In genomic region chr11:116142211-116142991, GRCm38 (mm10) we compare ENCODE assay signal across 12 mouse cellular contexts. TPM values are rescaled to one million over a fixed set of nuclear protein-coding genes. Genes with fewer than 3 reads are reported as not detected.
DNase-seq lines count a peak whose midpoint lies in the region; ATAC-seq lines count a peak whose summit lies in the region.
"Had no signal": no experiment of that assay in that cellular context is flagged by ENCODE, and none has a peak within 500 bp of the region (broad histone marks: within the 10 kb centered on the region; RNA-seq: fewer than 3 reads in every experiment).

No protein-coding gene starts in this region.

- peaks cover 59% of the 10 kb centered on the region for H3K36me3 ChIP-seq in heart, embryonic 12.5 days
- H3K36me3 ChIP-seq in forebrain, embryonic 16.5 days (ENCODE audit: control insufficient read depth, insufficient read depth) = peaks cover 22% of the 10 kb centered on the region

- no peaks in the 10 kb centered on the region for H3K9me3 ChIP-seq in heart, embryonic 12.5 days (replicated peaks)
- no peaks in the 10 kb centered on the region for H3K9me3 ChIP-seq in forebrain, embryonic 16.5 days (ENCODE audit: control insufficient read depth, low read length)
- H3K9me3 ChIP-seq: kidney, embryonic 15.5 days had no signal

- DNase-seq in heart, adult 18-20 months = no peak
- DNase-seq in ES-CJ7 (ENCODE audit: low read depth, low spot score) = peak; percentile 77
- DNase-seq in c-Kit-positive CD71-positive TER-119-positive erythroid progenitor cells, embryonic 14.5 days (ENCODE audit: low spot score) = peak; percentile 75
- no peak for DNase-seq in left cerebral cortex, adult 11 months (ENCODE audit: low spot score)
- DNase-seq in embryo, embryonic 10 days (ENCODE audit: low spot score) = no peak
- DNase-seq: cerebellum, postnatal 10 days; heart, postnatal 36 days; left cerebral cortex, postnatal 4 days had no signal

- H3K4me3 ChIP-seq in heart, embryonic 12.5 days = no peak overlapping the region
- no peak overlapping the region for H3K4me3 ChIP-seq in forebrain, embryonic 16.5 days (replicated peaks; ENCODE audit: low read length)
- H3K4me3 ChIP-seq: kidney, embryonic 15.5 days had no signal

- no peak overlapping the region for H3K9ac ChIP-seq in heart, embryonic 12.5 days
- no peak overlapping the region for H3K9ac ChIP-seq in forebrain, embryonic 16.5 days (replicated peaks; ENCODE audit: low read depth, low read length)
- H3K9ac ChIP-seq: kidney, embryonic 15.5 days had no signal

- H3K4me1 ChIP-seq in heart, embryonic 12.5 days (replicated peaks) = peaks cover 10% of the 10 kb centered on the region; the same call in 1 of the 2 replicates
- H3K4me1 ChIP-seq in forebrain, embryonic 16.5 days (replicated peaks; ENCODE audit: control insufficient read depth, insufficient read depth, low read length) = peaks cover 7% of the 10 kb centered on the region; the same call in 1 of the 2 replicates

- H3K27me3 ChIP-seq in heart, embryonic 12.5 days (replicated peaks) = no peaks in the 10 kb centered on the region
- no peaks in the 10 kb centered on the region for H3K27me3 ChIP-seq in forebrain, embryonic 16.5 days (replicated peaks; ENCODE audit: control insufficient read depth, insufficient read depth, low read length)
- H3K27me3 ChIP-seq: kidney, embryonic 15.5 days had no signal

- H3K27ac ChIP-seq in heart, embryonic 12.5 days (ENCODE audit: poor library complexity, severe bottlenecking) = no peak overlapping the region
- H3K27ac ChIP-seq in forebrain, embryonic 16.5 days (ENCODE audit: low read length) = no peak overlapping the region
- H3K27ac ChIP-seq: kidney, embryonic 15.5 days had no signal

- ATAC-seq in heart, embryonic 12.5 days (ENCODE audit: insufficient number of reproducible peaks, low FRiP score) = peak; percentile 79
- 0 out of 2 replicates have a peak, but pooled peaks have one; percentile 14 for ATAC-seq in megakaryocyte, adult 5-6 weeks (ENCODE audit: poor library complexity, severe bottlenecking)
- ATAC-seq in forebrain, embryonic 16.5 days = no peak

- no peak overlapping the region for H3K4me2 ChIP-seq in heart, embryonic 12.5 days
- H3K4me2 ChIP-seq in forebrain, embryonic 16.5 days (ENCODE audit: low read length) = no peak overlapping the region
- H3K4me2 ChIP-seq: kidney, embryonic 15.5 days had no signal

- 67% methylated on average over 10 of the region's 10 CpGs for WGBS in heart, embryonic 12.5 days
- WGBS in forebrain, embryonic 16.5 days = 72% methylated on average over 10 of the region's 10 CpGs

RNA-seq across cellular contexts. Expression of gene Mrpl38, which starts 3.7 kb away (rescaled TPM):
- 85.0 and 89.1 TPM in 2 replicates for polyA plus RNA-seq in heart, embryonic 12.5 days (2016; fragmentation: Nextera tagmentation; extraction: Ambion mirVana)
- total RNA-seq in heart, adult 18-20 months (2021) = 10 to 100 TPM; 56.8 to 66.1 TPM
- total RNA-seq in megakaryocyte, adult 5-6 weeks (2015) = 14.6 and 17.3 TPM in 2 replicates
- total RNA-seq in megakaryocyte, adult 5-6 weeks (2017) = 6.9 and 10.0 TPM in 2 replicates
- 65.3 and 75.2 TPM in 2 replicates for polyA plus RNA-seq in forebrain, embryonic 16.5 days (2015; fragmentation: Nextera tagmentation; extraction: Ambion mirVana)

RNA-seq across cellular contexts. Expression of gene Trim65, which starts 11.5 kb away (rescaled TPM):
- 4.7 and 4.9 TPM in 2 replicates for polyA plus RNA-seq in heart, embryonic 12.5 days (2016; fragmentation: Nextera tagmentation; extraction: Ambion mirVana)
- total RNA-seq in heart, adult 18-20 months (2021) = 10 to 100 TPM in 1 of 2 experiments, 1 to 10 TPM in 1; 9.6 to 10.5 TPM
- total RNA-seq in megakaryocyte, adult 5-6 weeks (2015) = 15.8 and 15.9 TPM in 2 replicates
- 7.9 and 10.7 TPM in 2 replicates for total RNA-seq in megakaryocyte, adult 5-6 weeks (2017)
- polyA plus RNA-seq in forebrain, embryonic 16.5 days (2015; fragmentation: Nextera tagmentation; extraction: Ambion mirVana) = 2.0 TPM in 2 replicates

RNA-seq across cellular contexts. Expression of gene Trim47, which starts 15.4 kb away (rescaled TPM):
- polyA plus RNA-seq in heart, embryonic 12.5 days (2016; fragmentation: Nextera tagmentation; extraction: Ambion mirVana) = 54.8 and 58.2 TPM in 2 replicates
- 10 to 100 TPM; 24.7 to 27.6 TPM for total RNA-seq in heart, adult 18-20 months (2021)
- total RNA-seq in megakaryocyte, adult 5-6 weeks (2015) = 0.47 TPM in 1 of 2 replicates, not detected in the other
- 0.07 TPM in 1 of 2 replicates, not detected in the other for total RNA-seq in megakaryocyte, adult 5-6 weeks (2017)
- 6.6 and 8.7 TPM in 2 replicates for polyA plus RNA-seq in forebrain, embryonic 16.5 days (2015; fragmentation: Nextera tagmentation; extraction: Ambion mirVana)

RNA-seq across cellular contexts. Expression of gene Fbf1, which starts 25.6 kb away (rescaled TPM):
- polyA plus RNA-seq in heart, embryonic 12.5 days (2016; fragmentation: Nextera tagmentation; extraction: Ambion mirVana) = 37.2 and 37.5 TPM in 2 replicates
- 10 to 100 TPM; 13.5 to 18.1 TPM for total RNA-seq in heart, adult 18-20 months (2021)
- 2.9 and 5.9 TPM in 2 replicates for total RNA-seq in megakaryocyte, adult 5-6 weeks (2015)
- total RNA-seq in megakaryocyte, adult 5-6 weeks (2017) = 5.7 and 6.3 TPM in 2 replicates
- 77.4 and 87.4 TPM in 2 replicates for polyA plus RNA-seq in forebrain, embryonic 16.5 days (2015; fragmentation: Nextera tagmentation; extraction: Ambion mirVana)

RNA-seq across cellular contexts. Expression of gene Wbp2, which starts 55.6 kb away (rescaled TPM):
- 137 and 141 TPM in 2 replicates for polyA plus RNA-seq in heart, embryonic 12.5 days (2016; fragmentation: Nextera tagmentation; extraction: Ambion mirVana)
- 100 to 1,000 TPM in 1 of 2 experiments, 10 to 100 TPM in 1; 93.3 to 109 TPM for total RNA-seq in heart, adult 18-20 months (2021)
- total RNA-seq in megakaryocyte, adult 5-6 weeks (2015) = 89.9 and 100 TPM in 2 replicates
- total RNA-seq in megakaryocyte, adult 5-6 weeks (2017) = 39.5 and 49.8 TPM in 2 replicates
- polyA plus RNA-seq in forebrain, embryonic 16.5 days (2015; fragmentation: Nextera tagmentation; extraction: Ambion mirVana) = 162 and 163 TPM in 2 replicates

Comparison
In these comparisons a context has a peak if more than half of its experiments do, and no peak if none do; other contexts are left out.
1. DNase-seq: peak in ES-CJ7 (single experiment) and c-Kit-positive CD71-positive TER-119-positive erythroid progenitor cells, embryonic 14.5 days (single experiment); none in heart, adult 18-20 months (0 of 2), left cerebral cortex, adult 11 months (single experiment) and embryo, embryonic 10 days (single experiment).
2. RNA of gene Trim47, which starts 15.4 kb away (total RNA-seq): 24.7 to 27.6 TPM in heart, adult 18-20 months; 0.07 to 0.47 TPM in megakaryocyte, adult 5-6 weeks; every median in the first group is over 10 times any median in the second.